8 mouse cellular contexts compared by ENCODE assay signal in genomic region chr2:31758966-31759365, GRCm38 (mm10). TPM values are rescaled to one million over a fixed set of nuclear protein-coding genes. Genes with fewer than 3 reads are reported as not detected.
DNase-seq lines count a peak whose midpoint lies in the region; ATAC-seq and TF ChIP-seq lines count a peak whose summit lies in the region.

No protein-coding gene starts in this region.

- H3K9me3 ChIP-seq in lung, postnatal 0 days (ENCODE audit: low read length) = no peaks in the 10 kb centered on the region
- 0 out of 2 replicates have a peak, but pooled peaks cover 2% of the 10 kb centered on the region for H3K9me3 ChIP-seq in forebrain, embryonic 13.5 days (replicated peaks)
- no peaks in the 10 kb centered on the region for H3K9me3 ChIP-seq in limb, embryonic 14.5 days (ENCODE audit: control insufficient read depth, low read length)
- no peaks in the 10 kb centered on the region for H3K9me3 ChIP-seq in stomach, embryonic 15.5 days

- no peak for TF ChIP-seq POLR2A in limb, embryonic 14.5 days (IDR thresholded peaks at IDR 0.05; ENCODE audit: borderline replicate concordance, extremely low read depth, insufficient read depth, insufficient read length)

- TF ChIP-seq CTCF in lung, postnatal 0 days (IDR thresholded peaks at IDR 0.05) = no peak

- H3K4me1 ChIP-seq in lung, postnatal 0 days (ENCODE audit: insufficient read depth, low read depth, low read length) = peaks cover 35% of the 10 kb centered on the region
- peaks cover 60% of the 10 kb centered on the region for H3K4me1 ChIP-seq in forebrain, embryonic 13.5 days
- peaks cover 23% of the 10 kb centered on the region for H3K4me1 ChIP-seq in limb, embryonic 14.5 days (ENCODE audit: control insufficient read depth, insufficient read depth, low read length)
- H3K4me1 ChIP-seq in stomach, embryonic 15.5 days = peaks cover 31% of the 10 kb centered on the region

- H3K4me3 ChIP-seq in lung, postnatal 0 days (ENCODE audit: low read depth, low read length) = peak overlapping the region; percentile 65; the same call in 1 of the 2 replicates
- peak overlapping the region; percentile 65; the same call in 1 of the 2 replicates for H3K4me3 ChIP-seq in forebrain, embryonic 13.5 days
- H3K4me3 ChIP-seq in limb, embryonic 14.5 days (replicated peaks; ENCODE audit: low read length) = peak overlapping the region; percentile 95
- peak overlapping the region; percentile 70 for H3K4me3 ChIP-seq in stomach, embryonic 15.5 days (replicated peaks)

- 85% methylated on average over 5 of the region's 5 CpGs for WGBS in lung, postnatal 0 days
- 87% methylated on average over 5 of the region's 5 CpGs for WGBS in forebrain, embryonic 13.5 days
- 81% methylated on average over 5 of the region's 5 CpGs for WGBS in limb, embryonic 14.5 days
- WGBS in stomach, embryonic 15.5 days = 89% methylated on average over 5 of the region's 5 CpGs

- no peak for DNase-seq in lung, postnatal 0 days (ENCODE audit: low spot score)
- no peak for DNase-seq in lung, postnatal 4 days
- no peak for DNase-seq in limb, embryonic 14.5 days (ENCODE audit: low spot score)
- DNase-seq in thymus, postnatal 25 days = no peak
- DNase-seq in urinary bladder, postnatal 10 days (ENCODE audit: low spot score) = no peak
- DNase-seq in natural killer cell, adult 2 months (ENCODE audit: low spot score in 2 of 2) = no peak

- ATAC-seq in lung, postnatal 0 days = no peak
- ATAC-seq in forebrain, embryonic 13.5 days = no peak
- ATAC-seq in limb, embryonic 14.5 days (ENCODE audit: low FRiP score, low read depth) = no peak
- no peak for ATAC-seq in stomach, embryonic 15.5 days (ENCODE audit: insufficient read depth, low FRiP score, low read depth)

- H3K9ac ChIP-seq in lung, postnatal 0 days (replicated peaks; ENCODE audit: low read depth) = no peak overlapping the region
- H3K9ac ChIP-seq in forebrain, embryonic 13.5 days = peak overlapping the region; percentile 92; the same call in 1 of the 2 replicates
- peak overlapping the region; percentile 99 for H3K9ac ChIP-seq in limb, embryonic 14.5 days (ENCODE audit: low read depth, low read length, severe bottlenecking)
- no peak overlapping the region for H3K9ac ChIP-seq in stomach, embryonic 15.5 days

- no peak overlapping the region for H3K27ac ChIP-seq in lung, postnatal 0 days (ENCODE audit: low read length)
- no peak overlapping the region for H3K27ac ChIP-seq in forebrain, embryonic 13.5 days
- H3K27ac ChIP-seq in limb, embryonic 14.5 days (replicated peaks; ENCODE audit: low read depth, low read length) = peak overlapping the region; percentile 97
- peak overlapping the region; percentile 94; the same call in 1 of the 2 replicates for H3K27ac ChIP-seq in stomach, embryonic 15.5 days

- no peak for TF ChIP-seq EP300 in lung, postnatal 0 days (IDR thresholded peaks at IDR 0.05)

- no peaks in the 10 kb centered on the region for H3K36me3 ChIP-seq in lung, postnatal 0 days (ENCODE audit: insufficient read depth, low read length)
- 0 out of 2 replicates have a peak, but pooled peaks cover 5% of the 10 kb centered on the region for H3K36me3 ChIP-seq in forebrain, embryonic 13.5 days (ENCODE audit: poor library complexity, severe bottlenecking)
- no peaks in the 10 kb centered on the region for H3K36me3 ChIP-seq in limb, embryonic 14.5 days (ENCODE audit: control insufficient read depth, insufficient read depth, low read length)
- H3K36me3 ChIP-seq in stomach, embryonic 15.5 days = no peaks in the 10 kb centered on the region

- H3K4me2 ChIP-seq in lung, postnatal 0 days (replicated peaks; ENCODE audit: low read depth, low read length) = peak overlapping the region; percentile 83; the same call in 1 of the 2 replicates
- peak overlapping the region; percentile 87 for H3K4me2 ChIP-seq in forebrain, embryonic 13.5 days
- H3K4me2 ChIP-seq in limb, embryonic 14.5 days (replicated peaks; ENCODE audit: low read depth, low read length, severe bottlenecking) = peak overlapping the region; percentile 69
- peak overlapping the region; percentile 65 for H3K4me2 ChIP-seq in stomach, embryonic 15.5 days

- H3K27me3 ChIP-seq in lung, postnatal 0 days (replicated peaks; ENCODE audit: insufficient read depth, low read length) = no peaks in the 10 kb centered on the region
- no peaks in the 10 kb centered on the region for H3K27me3 ChIP-seq in forebrain, embryonic 13.5 days
- no peaks in the 10 kb centered on the region for H3K27me3 ChIP-seq in limb, embryonic 14.5 days (ENCODE audit: control insufficient read depth, insufficient read depth, low read length)
- H3K27me3 ChIP-seq in stomach, embryonic 15.5 days (replicated peaks) = no peaks in the 10 kb centered on the region

RNA-seq across cellular contexts. Expression of gene Qrfp, which starts 51.4 kb away (rescaled TPM):
- 0.04 and 0.13 TPM in 2 replicates for polyA plus RNA-seq in lung, postnatal 0 days (2015; fragmentation: Nextera tagmentation; extraction: Ambion mirVana)
- polyA plus RNA-seq in forebrain, embryonic 13.5 days (2015; fragmentation: Nextera tagmentation; extraction: Ambion mirVana) = 0.13 and 0.19 TPM in 2 replicates
- 0.12 and 0.16 TPM in 2 replicates for polyA plus RNA-seq in limb, embryonic 14.5 days (2012; rRNA removed)
- 0.30 TPM in 2 replicates for polyA plus RNA-seq in limb, embryonic 14.5 days (2014; fragmentation: Nextera tagmentation; extraction: Ambion mirVana)
- polyA plus RNA-seq in stomach, embryonic 15.5 days (2015; fragmentation: Nextera tagmentation; extraction: Ambion mirVana) = 0.05 and 0.09 TPM in 2 replicates

Comparison
In these comparisons a context has a peak if more than half of its experiments do, and no peak if none do; other contexts are left out.
1. H3K27ac ChIP-seq: peak in limb, embryonic 14.5 days (single experiment) and stomach, embryonic 15.5 days (single experiment); none in lung, postnatal 0 days (single experiment) and forebrain, embryonic 13.5 days (single experiment).
2. H3K9ac ChIP-seq: peak in forebrain, embryonic 13.5 days (single experiment) and limb, embryonic 14.5 days (single experiment); none in lung, postnatal 0 days (single experiment) and stomach, embryonic 15.5 days (single experiment).
3. Peak in every context shown above with its lines, with median percentiles within 50 percentile points of each other: H3K4me2 ChIP-seq and H3K4me3 ChIP-seq.